Mouse (Mus musculus) erythroblast, embryonic 14.5 days (primary cell): ENCODE measurements around the gene Tmem51. TPM values are rescaled to one million over a fixed set of nuclear protein-coding genes. Genes with fewer than 3 reads are reported as not detected.

ENCODE experiments used
- H3K27me3 ChIP-seq: 2 replicates; pipeline ENCODE4 v1.6.1; 2012; ENCODE audit warnings: inconsistent platforms; ENCODE audit not compliant: control insufficient read depth
- H3K36me3 ChIP-seq: 2 replicates; pipeline ENCODE4 v1.6.1; 2012; ENCODE audit warnings: mild to moderate bottlenecking, inconsistent platforms; ENCODE audit not compliant: control insufficient read depth
- H3K4me1 ChIP-seq: 2 replicates; pipeline ENCODE4 v1.6.1; 2012; ENCODE audit warnings: inconsistent platforms; ENCODE audit not compliant: control insufficient read depth
- H3K4me3 ChIP-seq: replicated peaks from 2 replicates; pipeline ENCODE3; 2012; ENCODE audit warnings: moderate library complexity, mild to moderate bottlenecking, inconsistent platforms
- H3K9me3 ChIP-seq: 2 replicates; pipeline ENCODE4 v1.6.1; 2012; ENCODE audit warnings: low read length, inconsistent platforms, mixed read lengths; ENCODE audit not compliant: control insufficient read depth
- GATA1 ChIP-seq: IDR thresholded peaks from 2 replicates; pipeline ENCODE4 v1.6.1; 2012; ENCODE audit warnings: low read length, inconsistent platforms, mixed read lengths
- TAL1 ChIP-seq: IDR thresholded peaks from 3 replicates; pipeline ENCODE4 v1.6.1; 2012; ENCODE audit warnings: low read length, inconsistent platforms, mixed read lengths
- polyA plus RNA-seq: library from polyadenylated mRNA; stranded (reverse); fragments of >175 nt; gene quantifications from 2 replicates; pipeline ENCODE4 v1.2.3, GENCODE M21; 2012

Tmem51 gene
- polyA plus RNA-seq, 1 experiment = 0.15 TPM

GRCm38 (mm10) chr4:142098303-142098702, 14.2 kb upstream of the Tmem51 start:
- Histone ChIP-seq H3K36me3 (no peaks in the 10 kb centered on the region), H3K4me3 (no peak overlapping the region), H3K9me3 (no peaks in the 10 kb centered on the region), H3K27me3 (no peaks in the 10 kb centered on the region), H3K4me1 (no peaks in the 10 kb centered on the region)
- no peak for TF ChIP-seq GATA1
- TF ChIP-seq TAL1 = no peak

DNA sequence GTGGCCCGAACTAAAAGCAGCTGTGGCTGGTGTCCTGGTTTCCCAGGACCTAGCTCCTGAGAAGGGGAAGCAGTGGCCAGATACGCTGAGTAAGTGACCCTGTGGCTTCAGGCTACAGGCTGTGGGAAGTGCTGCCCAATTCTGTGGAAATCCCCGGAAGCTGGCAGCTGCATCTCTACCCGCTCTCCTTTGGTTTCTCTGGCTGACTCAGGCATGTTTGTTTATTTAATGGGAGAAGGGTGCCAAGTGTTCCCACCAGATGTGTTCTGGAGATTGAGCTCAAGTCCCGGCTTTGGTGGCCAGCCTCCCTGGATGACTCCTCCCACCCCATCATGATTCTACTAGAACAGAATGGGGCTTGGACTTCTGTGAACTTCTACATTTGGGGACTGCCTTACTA, 13.8 kb upstream of the Tmem51 start:
- Histone ChIP-seq H3K27me3 (no peaks in the 10 kb centered on the region), H3K4me3 (no peak overlapping the region), H3K4me1 (no peaks in the 10 kb centered on the region), H3K36me3 (no peaks in the 10 kb centered on the region), H3K9me3 (no peaks in the 10 kb centered on the region)
- TF ChIP-seq GATA1 (no peak), TAL1 (no peak)

DNA sequence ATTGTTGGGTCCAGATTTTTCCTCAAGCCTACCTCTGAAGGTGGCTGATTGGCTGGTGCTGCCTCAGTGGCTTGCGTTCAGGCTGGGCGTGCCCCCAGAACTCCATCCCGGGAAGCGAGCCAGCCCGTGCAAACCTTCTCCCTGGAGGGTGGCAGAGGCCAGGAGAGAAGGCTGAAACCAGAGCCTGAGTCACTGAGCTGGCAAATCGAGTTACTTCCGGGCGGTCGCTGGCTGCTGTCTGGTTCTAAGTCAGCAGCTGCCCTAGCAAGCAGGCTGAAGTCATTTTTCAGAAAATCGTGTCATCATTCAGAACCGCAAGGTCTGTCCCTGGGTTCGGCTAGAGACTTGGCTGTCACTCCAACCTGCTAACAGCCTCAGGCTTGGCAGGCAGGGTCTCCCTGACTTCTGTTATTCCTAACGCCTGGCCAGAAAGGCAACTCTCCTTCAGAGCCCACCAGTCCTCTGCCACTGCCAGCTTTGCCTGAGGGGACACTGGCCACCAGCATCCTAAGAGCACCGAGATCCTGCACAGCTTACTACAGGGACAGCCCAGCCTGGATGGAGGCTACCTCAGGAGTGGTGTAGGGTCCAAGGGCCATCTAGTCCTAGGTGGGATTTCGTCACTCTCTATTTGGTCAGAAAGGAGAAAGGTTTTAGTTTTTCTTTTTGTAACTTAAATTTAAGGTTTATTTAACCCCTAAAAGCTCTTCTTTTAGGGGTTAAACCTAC, 11.6 kb upstream of the Tmem51 start:
- Histone ChIP-seq H3K27me3 (no peaks in the 10 kb centered on the region), H3K9me3 (no peaks in the 10 kb centered on the region), H3K36me3 (no peaks in the 10 kb centered on the region), H3K4me1 (no peaks in the 10 kb centered on the region), H3K4me3 (no peak overlapping the region)
- no peak for TF ChIP-seq GATA1
- TF ChIP-seq TAL1 = no peak

- Histone ChIP-seq H3K36me3 (no peaks in the 10 kb centered on the region), H3K4me1 (no peaks in the 10 kb centered on the region), H3K4me3 (no peak overlapping the region), H3K27me3 (no peaks in the 10 kb centered on the region), H3K9me3 (no peaks in the 10 kb centered on the region)
- no peak for TF ChIP-seq GATA1
- TF ChIP-seq TAL1 = no peak
These were observed 10.3 kb upstream of the Tmem51 start for GRCm38 (mm10) chr4:142094386-142094785.

DNA sequence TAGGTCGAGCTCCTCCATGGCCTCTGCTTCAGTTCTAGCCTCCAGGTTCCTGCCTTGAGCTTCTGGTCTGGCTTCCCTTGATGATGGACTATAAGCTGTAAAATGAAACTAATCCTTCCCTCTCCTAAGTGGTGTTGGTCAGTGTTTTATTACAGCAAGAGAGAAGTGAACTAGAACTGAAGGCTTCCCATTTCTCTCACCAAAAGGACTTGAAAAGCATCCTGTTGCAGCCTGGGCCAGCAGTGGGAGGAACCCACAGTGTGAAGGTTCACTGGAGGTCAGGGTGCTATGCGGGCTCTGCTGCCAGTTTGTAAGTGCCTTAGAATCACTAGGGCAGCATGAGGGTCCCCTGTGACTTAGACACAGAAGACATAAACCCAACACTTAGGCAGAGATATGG, 7.0 kb upstream of the Tmem51 start:
- no peak overlapping the region for H3K4me3 ChIP-seq
- H3K27me3 ChIP-seq = 0 out of 2 replicates have a peak, but pooled peaks cover 2% of the 10 kb centered on the region
- H3K9me3 ChIP-seq = no peaks in the 10 kb centered on the region
- H3K4me1 ChIP-seq = no peaks in the 10 kb centered on the region
- H3K36me3 ChIP-seq = no peaks in the 10 kb centered on the region
- TF ChIP-seq TAL1 (no peak), GATA1 (no peak)

- Histone ChIP-seq H3K4me3 (no peak overlapping the region), H3K4me1 (no peaks in the 10 kb centered on the region), H3K27me3 (peaks cover 9% of the 10 kb centered on the region), H3K9me3 (no peaks in the 10 kb centered on the region), H3K36me3 (no peaks in the 10 kb centered on the region)
- TF ChIP-seq GATA1 (no peak), TAL1 (no peak)
These were observed 5.9 kb upstream of the Tmem51 start for GRCm38 (mm10) chr4:142089966-142090365.

DNA sequence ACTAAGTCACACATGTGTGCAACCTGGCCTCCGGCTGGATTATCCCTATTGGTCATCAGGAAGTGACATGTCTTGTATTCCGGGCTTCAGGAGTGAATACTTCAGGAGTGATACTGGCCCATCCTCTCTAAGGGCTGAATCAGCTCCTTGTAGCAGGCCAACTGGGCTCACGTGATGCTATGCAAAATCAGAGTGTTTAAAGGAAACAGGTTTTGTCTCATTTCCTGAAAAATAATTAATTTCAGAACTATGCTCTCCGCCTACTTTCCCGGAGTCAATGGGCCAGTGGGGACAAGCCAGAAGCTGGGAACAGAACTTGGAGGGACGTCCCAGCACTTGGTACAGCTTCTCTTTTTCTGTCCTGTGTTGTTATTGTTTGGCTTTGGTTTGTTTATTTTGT, 4.7 kb upstream of the Tmem51 start:
- Histone ChIP-seq H3K27me3 (peaks cover 20% of the 10 kb centered on the region), H3K36me3 (no peaks in the 10 kb centered on the region), H3K9me3 (no peaks in the 10 kb centered on the region), H3K4me3 (no peak overlapping the region), H3K4me1 (no peaks in the 10 kb centered on the region; the same call in 1 of the 2 replicates)
- TF ChIP-seq GATA1 = no peak
- TF ChIP-seq TAL1 = no peak

- H3K27me3 ChIP-seq = peaks cover 23% of the 10 kb centered on the region
- H3K9me3 ChIP-seq = no peaks in the 10 kb centered on the region
- no peaks in the 10 kb centered on the region; the same call in 1 of the 2 replicates for H3K4me1 ChIP-seq
- no peak for TF ChIP-seq TAL1
- TF ChIP-seq GATA1 = no peak
- no peaks in the 10 kb centered on the region for H3K36me3 ChIP-seq
- no peak overlapping the region for H3K4me3 ChIP-seq
These were observed 4.3 kb upstream of the Tmem51 start for GRCm38 (mm10) chr4:142088409-142088808.

- Histone ChIP-seq H3K36me3 (no peaks in the 10 kb centered on the region; the same call in 1 of the 2 replicates), H3K9me3 (no peaks in the 10 kb centered on the region), H3K27me3 (peaks cover 37% of the 10 kb centered on the region), H3K4me3 (no peak overlapping the region), H3K4me1 (no peaks in the 10 kb centered on the region; the same call in 1 of the 2 replicates)
- TF ChIP-seq GATA1 (no peak), TAL1 (no peak)
These were observed 946 bp upstream of the Tmem51 start for GRCm38 (mm10) chr4:142084936-142085563.

- no peaks in the 10 kb centered on the region; the same call in 1 of the 2 replicates for H3K36me3 ChIP-seq
These were observed 358 bp downstream of the Tmem51 start for GRCm38 (mm10) chr4:142083762-142084130.

More at GRCm38 (mm10) chr4:142083762-142084130, 358 bp downstream of the Tmem51 start:
- Histone ChIP-seq H3K27me3 (peaks cover 37% of the 10 kb centered on the region), H3K9me3 (no peaks in the 10 kb centered on the region), H3K4me1 (no peaks in the 10 kb centered on the region; the same call in 1 of the 2 replicates), H3K4me3 (peak overlapping the region; percentile 45)
- no peak for TF ChIP-seq GATA1
- no peak for TF ChIP-seq TAL1
